Mouse (Mus musculus) liver, embryonic 14.5 days (tissue): ENCODE data around the gene Lcat.

Source experiments
- CTCF ChIP-seq: IDR thresholded peaks from 2 replicates; pipeline ENCODE4 v1.5.1; 2016; ENCODE audit warnings: antibody characterized with exemption, low read depth, control low read depth
- EP300 ChIP-seq: IDR thresholded peaks from 2 replicates; pipeline ENCODE4 v1.6.1; 2016; ENCODE audit warnings: antibody characterized with exemption, low read depth

GRCm38 (mm10) chr8:105933762-105934161, 9.4 kb downstream of the Lcat start, which contains the start of gene Ctrl:
- TF ChIP-seq CTCF (no peak), EP300 (no peak)
